ENCODE assay signal across 22 mouse cellular contexts in genomic region chr8:46403877-46404560, GRCm38 (mm10).
DNase-seq lines count a peak whose midpoint lies in the region; ATAC-seq and TF ChIP-seq lines count a peak whose summit lies in the region.
"Had no signal": no experiment of that assay in that cellular context is flagged by ENCODE, and none has a peak within 500 bp of the region (broad histone marks: within the 10 kb centered on the region; RNA-seq: fewer than 3 reads in every experiment).

No protein-coding gene starts in this region.

- H3K27me3 ChIP-seq in kidney, embryonic 14.5 days (ENCODE audit: control insufficient read depth, insufficient read depth, low read length), result no peaks in the 10 kb centered on the region
- no peaks in the 10 kb centered on the region for H3K27me3 ChIP-seq in intestine, embryonic 16.5 days (replicated peaks; ENCODE audit: control insufficient read depth, insufficient read depth, low read length)
- H3K27me3 ChIP-seq in liver, postnatal 0 days (ENCODE audit: insufficient read depth, low read length), result no peaks in the 10 kb centered on the region
- H3K27me3 ChIP-seq in limb, embryonic 10.5 days (ENCODE audit: low read depth, poor library complexity, severe bottlenecking), result no peaks in the 10 kb centered on the region
- H3K27me3 ChIP-seq: heart, embryonic 15.5 days; limb, embryonic 12.5 days; lung, embryonic 15.5 days; Patski had no signal

- H3K9me3 ChIP-seq in kidney, embryonic 14.5 days (ENCODE audit: control insufficient read depth, low read length), result no peaks in the 10 kb centered on the region
- H3K9me3 ChIP-seq in intestine, embryonic 16.5 days (ENCODE audit: control insufficient read depth, low read length), result no peaks in the 10 kb centered on the region
- H3K9me3 ChIP-seq in liver, postnatal 0 days (ENCODE audit: low read length), result no peaks in the 10 kb centered on the region
- H3K9me3 ChIP-seq in limb, embryonic 10.5 days (replicated peaks), result no peaks in the 10 kb centered on the region
- H3K9me3 ChIP-seq: heart, embryonic 15.5 days; hindbrain, embryonic 10.5 days; limb, embryonic 12.5 days; lung, embryonic 15.5 days had no signal

- H3K9ac ChIP-seq in kidney, embryonic 14.5 days (ENCODE audit: low read depth, low read length), result no peak overlapping the region
- H3K9ac ChIP-seq in intestine, embryonic 16.5 days (ENCODE audit: low read depth, low read length), result no peak overlapping the region
- no peak overlapping the region for H3K9ac ChIP-seq in liver, postnatal 0 days (replicated peaks)
- H3K9ac ChIP-seq: heart, embryonic 15.5 days; limb, embryonic 12.5 days; lung, embryonic 15.5 days had no signal

- TF ChIP-seq CTCF in liver, postnatal 0 days (IDR thresholded peaks at IDR 0.05; ENCODE audit: low read depth), result no peak

- DNase-seq in kidney, adult 8-10 months, result peak; percentile 72 to 80
- peak; percentile 41 for DNase-seq in adrenal gland, postnatal 14 days
- DNase-seq in liver, postnatal 0 days, result peak; percentile 35
- no peak for DNase-seq in left cerebral cortex, adult 18-20 months (ENCODE audit: low spot score in 2 of 2)
- DNase-seq in limb, embryonic 10.5 days (ENCODE audit: low spot score), result no peak
- DNase-seq in natural killer cell, adult 2 months (ENCODE audit: low spot score in 2 of 2), result no peak
- DNase-seq: cerebellum, adult 18-20 months; cerebellum, postnatal 36 days; heart, adult 18-20 months; midbrain, embryonic 14.5 days; retina, postnatal 1 day had no signal

- H3K36me3 ChIP-seq in kidney, embryonic 14.5 days (ENCODE audit: control insufficient read depth, insufficient read depth, low read length), result no peaks in the 10 kb centered on the region
- H3K36me3 ChIP-seq in intestine, embryonic 16.5 days (ENCODE audit: control insufficient read depth, insufficient read depth, low read length), result no peaks in the 10 kb centered on the region
- H3K36me3 ChIP-seq in liver, postnatal 0 days (replicated peaks; ENCODE audit: insufficient read depth, low read length), result no peaks in the 10 kb centered on the region
- H3K36me3 ChIP-seq in limb, embryonic 10.5 days, result no peaks in the 10 kb centered on the region
- H3K36me3 ChIP-seq: heart, embryonic 15.5 days; hindbrain, embryonic 10.5 days; limb, embryonic 12.5 days; lung, embryonic 15.5 days had no signal

- H3K27ac ChIP-seq in kidney, embryonic 14.5 days (ENCODE audit: low read depth, low read length), result no peak overlapping the region
- peak overlapping the region; percentile 62 for H3K27ac ChIP-seq in intestine, embryonic 16.5 days (ENCODE audit: low read length)
- peak overlapping the region; percentile 66 for H3K27ac ChIP-seq in liver, postnatal 0 days (ENCODE audit: low read depth)
- no peak overlapping the region for H3K27ac ChIP-seq in limb, embryonic 10.5 days
- H3K27ac ChIP-seq: heart, embryonic 15.5 days; hindbrain, embryonic 10.5 days; left cerebral cortex, adult 2 months; limb, embryonic 12.5 days; lung, embryonic 15.5 days had no signal

- H3K4me2 ChIP-seq in kidney, embryonic 14.5 days (replicated peaks; ENCODE audit: low read depth, low read length), result no peak overlapping the region
- no peak overlapping the region for H3K4me2 ChIP-seq in intestine, embryonic 16.5 days (ENCODE audit: low read depth, low read length)
- no peak overlapping the region for H3K4me2 ChIP-seq in liver, postnatal 0 days (ENCODE audit: low read depth, low read length)
- H3K4me2 ChIP-seq: heart, embryonic 15.5 days; limb, embryonic 12.5 days; lung, embryonic 15.5 days had no signal

- no peaks in the 10 kb centered on the region for H3K4me1 ChIP-seq in kidney, embryonic 14.5 days (ENCODE audit: control insufficient read depth, insufficient read depth, low read length)
- H3K4me1 ChIP-seq in intestine, embryonic 16.5 days (ENCODE audit: control insufficient read depth, insufficient read depth, low read length), result 0 out of 2 replicates have a peak, but pooled peaks cover 3% of the 10 kb centered on the region
- no peaks in the 10 kb centered on the region for H3K4me1 ChIP-seq in liver, postnatal 0 days (ENCODE audit: insufficient read depth)
- no peaks in the 10 kb centered on the region for H3K4me1 ChIP-seq in limb, embryonic 10.5 days
- H3K4me1 ChIP-seq: heart, embryonic 15.5 days; hindbrain, embryonic 10.5 days; limb, embryonic 12.5 days; lung, embryonic 15.5 days had no signal

- no peak for ATAC-seq in kidney, embryonic 14.5 days (ENCODE audit: low FRiP score, low TSS enrichment)
- peak; percentile 87 for ATAC-seq in intestine, embryonic 16.5 days
- ATAC-seq in liver, postnatal 0 days, result peak; percentile 73
- ATAC-seq: activated CD4-positive, CD25-positive, alpha-beta regulatory T cell, adult 4 months; forebrain, embryonic 16.5 days; Patski had no signal

- WGBS in kidney, embryonic 14.5 days, result 81% methylated on average over 5 of the region's 5 CpGs
- WGBS in intestine, embryonic 16.5 days, result 65% methylated on average over 5 of the region's 5 CpGs
- WGBS in liver, postnatal 0 days (ENCODE audit: insufficient replicate concordance), result 58% methylated on average over 5 of the region's 5 CpGs
- WGBS in limb, embryonic 10.5 days, result 88% methylated on average over 5 of the region's 5 CpGs

- peak; percentile 46; the same call in 1 of the 2 replicates for TF ChIP-seq EP300 in liver, postnatal 0 days (IDR thresholded peaks at IDR 0.05; ENCODE audit: low read depth)

- H3K4me3 ChIP-seq in kidney, embryonic 14.5 days (ENCODE audit: low read length), result no peak overlapping the region
- no peak overlapping the region for H3K4me3 ChIP-seq in intestine, embryonic 16.5 days (ENCODE audit: low read length)
- H3K4me3 ChIP-seq in liver, postnatal 0 days (ENCODE audit: low read depth, low read length), result no peak overlapping the region
- no peak overlapping the region for H3K4me3 ChIP-seq in limb, embryonic 10.5 days
- H3K4me3 ChIP-seq: erythroblast, embryonic 14.5 days; heart, embryonic 15.5 days; hindbrain, embryonic 10.5 days; left cerebral cortex, adult 2 months; limb, embryonic 12.5 days; lung, embryonic 15.5 days had no signal

Comparison
In these comparisons a context has a peak if more than half of its experiments do, and no peak if none do; other contexts are left out.
1. DNase-seq: peak in kidney, adult 8-10 months (2 of 2), adrenal gland, postnatal 14 days (single experiment) and liver, postnatal 0 days (single experiment); none in left cerebral cortex, adult 18-20 months (0 of 2), limb, embryonic 10.5 days (single experiment) and natural killer cell, adult 2 months (0 of 2).
2. H3K27ac ChIP-seq: peak in intestine, embryonic 16.5 days (single experiment) and liver, postnatal 0 days (single experiment); none in kidney, embryonic 14.5 days (single experiment) and limb, embryonic 10.5 days (single experiment).